Mouse (Mus musculus): Measurements from ENCODE around the gene Tet3.

DNA sequence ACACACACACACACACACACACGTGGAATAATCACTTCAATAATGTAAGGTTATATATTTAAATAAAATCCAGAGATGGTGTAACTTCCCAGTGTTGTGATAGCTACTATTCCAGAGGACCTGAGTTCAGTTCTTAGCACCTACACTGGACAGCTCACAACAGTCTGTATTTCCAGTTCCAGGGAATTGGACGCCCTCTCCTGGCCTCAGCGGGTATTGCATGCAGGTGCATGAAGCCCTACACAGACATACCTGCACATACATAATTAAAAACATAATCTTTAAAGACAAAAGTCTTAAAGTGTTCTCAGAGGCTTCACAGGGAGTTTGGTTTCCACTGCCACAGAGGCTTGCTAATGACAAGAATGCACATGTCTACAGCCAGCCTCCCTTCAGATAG, 41.6 kb upstream of the Tet3 start:
- peak; percentile 51; the same call in 1 of the 2 replicates for TF ChIP-seq CTCF (IDR thresholded peaks at IDR 0.05; ENCODE audit: borderline replicate concordance, extremely low read depth, insufficient read depth, insufficient read length)
- TF ChIP-seq POLR2A (IDR thresholded peaks at IDR 0.05; ENCODE audit: borderline replicate concordance, extremely low read depth, insufficient read depth, insufficient read length, poor library complexity, severe bottlenecking), result no peak
